Mouse (Mus musculus): Measurements from ENCODE around the gene Gm10271. TPM values are rescaled to one million over a fixed set of nuclear protein-coding genes. Genes with fewer than 3 reads are reported as not detected.
A peak's percentile ranks its signal among the peaks of the same experiment; 100 is the strongest.

Gene Gm10271
- total RNA-seq, 1 experiment from 2014 or later, result not detected

GRCm38 (mm10) chr10:116931497-116932179 is 40.8 kb downstream of the Gm10271 start:
- DNase-seq, result peak; percentile 39

- no peak for DNase-seq
These were observed 41.5 kb downstream of the Gm10271 start for GRCm38 (mm10) chr10:116930936-116931335.

- DNase-seq, result no peak
These were observed 41.9 kb downstream of the Gm10271 start for GRCm38 (mm10) chr10:116930506-116930905.

- no peak for DNase-seq
These were observed 43.6 kb downstream of the Gm10271 start for GRCm38 (mm10) chr10:116928826-116929225.

- DNase-seq, result no peak
These were observed 45.8 kb downstream of the Gm10271 start for GRCm38 (mm10) chr10:116926428-116927113.

DNA sequence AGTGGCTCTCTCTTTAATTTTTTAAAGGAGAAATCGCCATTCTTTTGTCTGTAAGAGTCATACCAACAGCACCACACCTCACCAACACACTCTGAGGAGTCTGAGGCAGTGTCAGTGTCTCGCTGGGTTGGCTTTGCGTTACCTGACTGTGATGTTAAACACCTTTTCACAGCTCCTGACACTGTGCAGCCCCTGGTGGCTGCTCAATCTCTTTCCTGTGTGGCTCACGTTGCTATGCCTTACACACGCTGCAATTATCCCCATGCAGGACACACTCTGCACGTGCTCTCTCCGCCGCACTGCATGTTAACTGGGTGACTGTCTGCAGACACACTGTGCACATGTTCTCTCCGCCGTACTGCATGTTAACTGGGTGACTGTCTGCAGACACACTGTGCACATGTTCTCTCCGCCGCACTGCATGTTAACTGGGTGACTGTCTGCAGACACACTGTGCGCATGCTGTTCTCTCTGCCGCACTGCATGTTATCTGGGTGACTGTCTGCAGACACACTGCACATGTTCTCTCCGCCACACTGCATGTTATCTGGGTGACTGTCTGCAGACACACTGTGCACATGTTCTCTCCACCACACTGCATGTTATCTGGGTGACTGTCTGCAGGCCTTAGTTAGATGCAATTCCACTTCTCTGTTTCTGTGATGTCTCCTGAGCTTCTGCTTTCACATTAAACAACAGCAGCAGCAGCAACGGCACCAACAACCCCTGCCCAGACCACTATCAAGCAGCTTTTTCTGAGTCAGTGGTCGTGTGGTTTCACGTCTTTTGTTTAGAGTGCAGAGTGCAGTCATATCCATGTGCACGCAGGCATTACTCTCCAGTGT is 48.5 kb downstream of the Gm10271 start:
- no peak for DNase-seq

DNA sequence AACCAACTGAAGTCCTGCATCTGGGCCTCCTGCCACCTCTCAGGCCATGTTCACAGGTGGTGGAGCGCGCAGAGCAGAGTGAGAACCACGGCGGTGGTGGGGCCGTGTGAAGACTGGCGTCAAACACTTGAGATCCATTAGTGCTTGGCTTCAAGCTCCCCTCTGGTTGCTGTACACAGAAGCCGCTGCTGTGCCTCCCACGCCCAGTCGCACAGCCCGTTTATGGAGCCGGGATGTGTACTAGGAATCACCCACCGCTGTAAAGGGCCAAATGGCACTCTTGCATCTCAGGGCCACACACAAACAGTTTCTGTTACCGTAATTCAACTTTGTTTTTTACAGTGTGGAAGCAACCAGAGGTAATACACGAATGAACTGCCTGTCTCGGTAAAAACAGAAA is 50.2 kb downstream of the Gm10271 start:
- no peak for DNase-seq

- no peak for DNase-seq
These were observed 51.0 kb downstream of the Gm10271 start for GRCm38 (mm10) chr10:116921416-116921815.

DNA sequence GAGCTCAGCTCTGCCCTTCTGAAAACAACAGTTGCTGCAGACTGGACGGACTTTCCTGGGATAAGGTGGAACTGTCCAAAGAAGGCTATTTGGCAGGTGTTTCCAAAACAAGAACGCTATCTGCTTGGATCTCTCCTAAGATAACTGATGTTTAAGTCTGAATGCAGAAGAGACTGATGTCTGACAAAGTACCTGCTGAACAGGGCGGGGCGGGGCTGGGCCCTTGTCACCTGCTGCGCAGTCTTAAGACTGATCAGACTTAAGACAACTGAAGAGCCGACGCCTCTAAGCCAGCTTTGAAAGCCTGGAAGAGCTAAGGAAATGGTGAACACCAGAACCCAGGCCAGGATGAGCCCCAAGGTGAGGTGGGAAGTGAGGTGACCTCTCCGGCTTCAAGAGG is 51.8 kb downstream of the Gm10271 start:
- no peak for DNase-seq

- no peak for DNase-seq
These were observed 52.8 kb downstream of the Gm10271 start for GRCm38 (mm10) chr10:116919368-116920317.

DNA sequence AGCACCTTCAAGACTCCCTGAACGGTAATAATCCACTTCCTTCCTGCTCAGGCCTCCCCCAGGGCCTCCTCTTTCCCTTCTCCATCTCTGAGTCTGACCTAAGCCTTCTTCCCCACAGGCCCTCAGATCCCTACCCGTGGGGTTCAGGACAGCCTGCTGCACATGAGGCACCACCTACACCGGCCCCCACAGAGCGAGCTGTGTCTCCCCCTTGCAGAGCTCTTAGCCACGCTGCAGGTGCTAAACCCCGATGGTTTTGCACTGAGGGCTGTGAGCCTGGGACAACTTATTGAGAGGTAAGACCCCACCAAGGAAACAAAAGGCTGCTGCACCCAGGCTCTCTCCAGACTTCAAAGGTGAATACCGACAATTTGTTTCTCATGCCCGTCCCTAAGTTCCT is 55.8 kb downstream of the Gm10271 start:
- DNase-seq, result no peak

GRCm38 (mm10) chr10:116915286-116915685 is 57.1 kb downstream of the Gm10271 start:
- DNase-seq, result no peak

DNA sequence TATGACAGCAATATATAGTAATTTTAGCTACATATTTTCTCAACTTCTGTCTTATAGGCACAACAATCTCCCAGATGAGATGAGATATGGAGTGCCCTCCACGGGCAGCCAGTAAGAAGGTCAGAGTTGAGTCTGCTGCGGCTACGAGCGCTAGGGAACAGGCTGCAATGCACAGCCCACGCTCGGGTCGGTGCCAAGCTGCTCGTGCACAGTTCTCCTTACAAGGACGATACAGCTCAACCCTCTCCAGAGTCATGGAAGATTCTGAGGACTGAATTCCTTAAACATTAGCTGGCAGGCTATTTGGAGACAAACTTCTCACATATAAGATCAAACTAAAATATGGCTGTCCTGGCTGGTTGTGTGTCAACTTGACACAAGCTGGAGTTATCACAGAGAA is 57.8 kb downstream of the Gm10271 start:
- DNase-seq, result peak; percentile 81

GRCm38 (mm10) chr10:116913647-116914273 is 58.6 kb downstream of the Gm10271 start:
- no peak for DNase-seq

DNA sequence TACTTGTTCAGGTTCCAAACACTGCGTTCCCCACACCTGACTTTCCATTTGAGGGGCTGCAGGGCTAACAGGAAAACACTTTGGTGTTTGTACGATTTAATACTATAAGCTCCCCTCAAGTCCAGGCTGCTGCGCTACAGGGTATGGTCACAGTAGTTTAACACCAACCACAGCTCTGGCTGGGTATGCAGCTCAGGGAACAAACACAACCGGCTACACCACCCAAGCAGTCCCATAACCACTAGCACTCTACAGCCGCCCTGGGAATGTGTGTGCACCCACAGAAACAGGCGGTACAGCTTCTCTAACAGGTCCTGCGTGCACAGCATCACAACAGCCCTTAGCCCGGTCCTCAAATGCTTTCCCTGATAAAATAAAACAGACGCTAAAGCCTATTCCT is 59.6 kb downstream of the Gm10271 start:
- DNase-seq, result no peak

- DNase-seq, result no peak
These were observed 63.3 kb downstream of the Gm10271 start for GRCm38 (mm10) chr10:116908901-116909642.
